16 mouse cellular contexts compared by ENCODE assay signal in the genomic region with DNA sequence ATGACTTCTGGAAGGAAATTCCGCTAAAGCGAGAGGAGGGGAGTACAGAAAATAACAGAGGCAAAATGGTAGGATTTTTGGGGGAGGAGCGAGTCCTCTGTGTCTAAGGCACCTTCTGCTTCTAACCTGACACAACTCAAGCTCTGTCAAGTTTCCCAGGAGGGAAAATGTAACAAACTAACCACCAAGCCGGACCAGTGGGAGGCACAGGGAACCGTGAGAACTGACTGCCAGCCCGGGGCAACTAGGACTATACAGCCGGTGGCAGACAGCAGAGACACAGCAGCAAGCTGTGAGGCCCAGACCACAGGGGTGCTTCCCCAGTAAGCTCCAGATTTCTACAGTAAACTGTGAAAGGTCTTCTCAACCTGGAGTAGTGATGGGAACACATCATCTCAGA. TPM values are rescaled to one million over a fixed set of nuclear protein-coding genes. Genes with fewer than 3 reads are reported as not detected.
"Had no signal": no experiment of that assay in that cellular context is flagged by ENCODE, and none has a peak within 500 bp of the region (broad histone marks: within the 10 kb centered on the region; RNA-seq: fewer than 3 reads in every experiment).

No protein-coding gene starts in this region.

- H3K27ac ChIP-seq: layer of hippocampus, adult 2 months; liver, embryonic 15.5 days; midbrain, embryonic 15.5 days; neural tube, embryonic 12.5 days; stomach, embryonic 15.5 days had no signal

- H3K9me3 ChIP-seq: liver, embryonic 15.5 days; midbrain, embryonic 15.5 days; neural tube, embryonic 12.5 days; stomach, embryonic 15.5 days had no signal

- H3K4me2 ChIP-seq: liver, embryonic 11.5 days; liver, embryonic 15.5 days; midbrain, embryonic 15.5 days; neural tube, embryonic 12.5 days; stomach, embryonic 15.5 days had no signal

- DNase-seq: kidney, postnatal 10 days; kidney, postnatal 4 days; lung, adult 2 months; lung, postnatal 36 days; retina, postnatal 1 day; right cerebral cortex, postnatal 4 days; spleen, adult 18-20 months had no signal

- H3K4me3 ChIP-seq: layer of hippocampus, adult 2 months; liver, embryonic 15.5 days; midbrain, embryonic 15.5 days; neural tube, embryonic 12.5 days; stomach, embryonic 15.5 days had no signal

- ATAC-seq: lung, postnatal 0 days; midbrain, embryonic 15.5 days had no signal

- H3K9ac ChIP-seq: liver, embryonic 15.5 days; midbrain, embryonic 15.5 days; neural tube, embryonic 12.5 days; stomach, embryonic 15.5 days had no signal

- H3K27me3 ChIP-seq: liver, embryonic 15.5 days; midbrain, embryonic 15.5 days; neural tube, embryonic 12.5 days; stomach, embryonic 15.5 days had no signal

RNA-seq across cellular contexts. Expression of a gene that starts 43.6 kb away (rescaled TPM):
- polyA plus RNA-seq: kidney, embryonic 14.5 days; liver, embryonic 11.5 days; liver, embryonic 15.5 days; lung, adult 2 months; lung, postnatal 0 days; stomach, embryonic 15.5 days; urinary bladder, adult 2 months had no signal
